Mouse (Mus musculus) CH12.LX (cell line): ENCODE results near the gene Sacs. TPM values are rescaled to one million over a fixed set of nuclear protein-coding genes. Genes with fewer than 3 reads are reported as not detected.

Experiments
- DNase-seq: peaks from one replicate; pipeline ENCODE4 v3.0.0-alpha.2; 2013; ENCODE audit errors: extremely low read depth
- H3K27ac ChIP-seq: 2 replicates; pipeline ENCODE4 v1.5.1; 2012; ENCODE audit warnings: low read depth, mild to moderate bottlenecking, control low read depth, moderate library complexity; ENCODE audit not compliant: insufficient read depth
- H3K27me3 ChIP-seq: replicated peaks from 2 replicates; pipeline ENCODE3; 2012; ENCODE audit warnings: inconsistent platforms
- H3K36me3 ChIP-seq, 2 experiments: replicated peaks in 1 of 2; 2 replicates each; pipeline versions ENCODE3 to v1.6.1; 2012; ENCODE audit warnings: inconsistent platforms in 1 of 2, low read length in 1 of 2, mild to moderate bottlenecking in 1 of 2, mixed read lengths in 1 of 2, moderate library complexity in 1 of 2; ENCODE audit not compliant: control insufficient read depth in 1 of 2, insufficient read depth in 1 of 2
- H3K4me1 ChIP-seq, 2 experiments: 2 replicates each; pipeline ENCODE4 v1.6.1; 2012; ENCODE audit warnings: inconsistent platforms in 1 of 2, moderate library complexity in 1 of 2; ENCODE audit not compliant: insufficient read depth in 2 of 2, control insufficient read depth in 1 of 2
- H3K4me2 ChIP-seq: 2 replicates; pipeline ENCODE4 v1.6.1; 2012; ENCODE audit warnings: low read depth, mild to moderate bottlenecking, control low read depth; ENCODE audit not compliant: poor library complexity, insufficient read depth, severe bottlenecking
- H3K4me3 ChIP-seq, 3 experiments: fragments of 150-350 bp in 1 of 3; sonication (generic) in 1 of 3; replicated peaks in 1 of 3; 2 replicates each; pipeline versions ENCODE3 to v1.5.1; 2011 to 2012; ENCODE audit warnings: low read depth in 2 of 3, low read length in 2 of 3, mild to moderate bottlenecking in 2 of 3, moderate library complexity in 2 of 3, control low read depth in 1 of 3, improper control_type of control experiment in 1 of 3, inconsistent platforms in 1 of 3, mixed read lengths in 1 of 3; ENCODE audit not compliant: poor library complexity in 1 of 3
- H3K79me2 ChIP-seq: replicated peaks from 2 replicates; pipeline ENCODE4 v1.6.1; 2012; ENCODE audit warnings: mild to moderate bottlenecking, moderate library complexity; ENCODE audit not compliant: control insufficient read depth, poor library complexity, insufficient read depth, severe bottlenecking; ENCODE audit errors: extremely low read depth
- H3K9ac ChIP-seq: 2 replicates; pipeline ENCODE4 v1.6.1; 2012; ENCODE audit warnings: low read depth, mild to moderate bottlenecking, control low read depth, moderate library complexity; ENCODE audit not compliant: insufficient read depth
- H3K9me3 ChIP-seq: replicated peaks from 2 replicates; pipeline ENCODE3; 2012; ENCODE audit warnings: low read length, inconsistent platforms, mixed read lengths
- BHLHE40 ChIP-seq: IDR thresholded peaks from 2 replicates; pipeline ENCODE4 v1.6.1; 2011; ENCODE audit warnings: mild to moderate bottlenecking, low read depth, low read length, improper control_type of control experiment
- CHD1 ChIP-seq: IDR thresholded peaks from 2 replicates; pipeline ENCODE4 v1.6.1; 2012; ENCODE audit warnings: low read depth, low read length, improper control_type of control experiment, inconsistent platforms
- CHD2 ChIP-seq: IDR thresholded peaks from 2 replicates; pipeline ENCODE4 v1.6.1; 2011; ENCODE audit warnings: low read length, improper control_type of control experiment
- CTCF ChIP-seq, 2 experiments: IDR thresholded peaks in 1 of 2; conservative IDR thresholded peaks in 1 of 2; 2 replicates each; pipeline ENCODE4 v1.5.1; 2011 to 2012; ENCODE audit warnings: low read depth in 2 of 2, low read length in 2 of 2, improper control_type of control experiment in 1 of 2, inconsistent platforms in 1 of 2, mild to moderate bottlenecking in 1 of 2, moderate library complexity in 1 of 2
- E2F4 ChIP-seq: IDR thresholded peaks from 2 replicates; pipeline ENCODE4 v1.6.1; 2011; ENCODE audit warnings: low read depth, low read length, improper control_type of control experiment; ENCODE audit not compliant: insufficient replicate concordance
- ELF1 ChIP-seq: IDR thresholded peaks from 2 replicates; pipeline ENCODE4 v1.6.1; 2014; ENCODE audit warnings: low read depth, mild to moderate bottlenecking, inconsistent platforms, low read length, improper control_type of control experiment
- EP300 ChIP-seq: IDR thresholded peaks from 2 replicates; pipeline ENCODE4 v1.6.1; 2011; ENCODE audit warnings: low read length, improper control_type of control experiment
- ETS1 ChIP-seq: conservative IDR thresholded peaks from 2 replicates; pipeline ENCODE4 v1.6.1; 2012; ENCODE audit warnings: low read depth, mild to moderate bottlenecking, inconsistent platforms, low read length, improper control_type of control experiment, moderate library complexity
- JUN ChIP-seq: IDR thresholded peaks from 2 replicates; pipeline ENCODE4 v1.6.1; 2011; ENCODE audit warnings: low read depth, mild to moderate bottlenecking, low read length, improper control_type of control experiment, moderate library complexity; ENCODE audit not compliant: insufficient read depth
- MAFK ChIP-seq: IDR thresholded peaks from 2 replicates; pipeline ENCODE4 v1.6.1; 2011; ENCODE audit warnings: low read length, improper control_type of control experiment; ENCODE audit not compliant: insufficient replicate concordance
- MYC ChIP-seq: IDR thresholded peaks from 2 replicates; pipeline ENCODE4 v1.6.1; 2011; ENCODE audit warnings: low read depth, mild to moderate bottlenecking, improper control_type of control experiment, low read length
- PAX5 ChIP-seq: IDR thresholded peaks from 2 replicates; pipeline ENCODE4 v1.6.1; 2012; ENCODE audit warnings: low read length, inconsistent platforms, mixed read lengths
- TCF12 ChIP-seq: IDR thresholded peaks from 2 replicates; pipeline ENCODE4 v1.6.1; 2014; ENCODE audit warnings: low read depth, mild to moderate bottlenecking, inconsistent platforms, low read length, improper control_type of control experiment
- UBTF ChIP-seq: IDR thresholded peaks from 2 replicates; pipeline ENCODE4 v1.6.1; 2012; ENCODE audit warnings: low read depth, mild to moderate bottlenecking, inconsistent platforms, low read length, improper control_type of control experiment, moderate library complexity
- ZNF384 ChIP-seq: IDR thresholded peaks from 2 replicates; pipeline ENCODE4 v1.6.1; 2012; ENCODE audit warnings: low read depth, low read length, improper control_type of control experiment, inconsistent platforms
- dilution Hi-C: fragments of 300-500 bp; cut with MboI; formaldehyde crosslinking; loops from 2 replicates; pipeline ENCODE4 v1.14.3; 2020; ENCODE audit warnings: low sequenced_read_pairs; ENCODE audit not compliant: extremely low pct_unique_long_range_greater_than_20kb, extremely low pct_ligation_motif_present
- in situ Hi-C: fragments of 300-500 bp; cut with MboI; formaldehyde crosslinking; loops from 3 replicates; pipeline ENCODE4 v1.14.3; 2019; ENCODE audit warnings: low sequenced_read_pairs, low pct_ligation_motif_present, low pct_unique_long_range_greater_than_20kb, mixed read lengths
- polyA plus RNA-seq: library from polyadenylated mRNA; unstranded; fragments of >175 nt; gene quantifications from 2 replicates; pipeline ENCODE4 v1.2.1, GENCODE M21; 2012; ENCODE audit warnings: low read depth; ENCODE audit not compliant: insufficient read length
- total RNA-seq, 2 experiments: library from RNA; depleted of rRNA; stranded (reverse); fragments of 300-350 nt in 1 of 2; fragments of >200 nt in 1 of 2; gene quantifications; 2 replicates each; pipeline ENCODE4 v1.2.3; 2012 to 2014

Gene Sacs
- total and polyA plus RNA-seq, 3 experiments = 5.3 to 6.7 (median 6.6) TPM

DNA sequence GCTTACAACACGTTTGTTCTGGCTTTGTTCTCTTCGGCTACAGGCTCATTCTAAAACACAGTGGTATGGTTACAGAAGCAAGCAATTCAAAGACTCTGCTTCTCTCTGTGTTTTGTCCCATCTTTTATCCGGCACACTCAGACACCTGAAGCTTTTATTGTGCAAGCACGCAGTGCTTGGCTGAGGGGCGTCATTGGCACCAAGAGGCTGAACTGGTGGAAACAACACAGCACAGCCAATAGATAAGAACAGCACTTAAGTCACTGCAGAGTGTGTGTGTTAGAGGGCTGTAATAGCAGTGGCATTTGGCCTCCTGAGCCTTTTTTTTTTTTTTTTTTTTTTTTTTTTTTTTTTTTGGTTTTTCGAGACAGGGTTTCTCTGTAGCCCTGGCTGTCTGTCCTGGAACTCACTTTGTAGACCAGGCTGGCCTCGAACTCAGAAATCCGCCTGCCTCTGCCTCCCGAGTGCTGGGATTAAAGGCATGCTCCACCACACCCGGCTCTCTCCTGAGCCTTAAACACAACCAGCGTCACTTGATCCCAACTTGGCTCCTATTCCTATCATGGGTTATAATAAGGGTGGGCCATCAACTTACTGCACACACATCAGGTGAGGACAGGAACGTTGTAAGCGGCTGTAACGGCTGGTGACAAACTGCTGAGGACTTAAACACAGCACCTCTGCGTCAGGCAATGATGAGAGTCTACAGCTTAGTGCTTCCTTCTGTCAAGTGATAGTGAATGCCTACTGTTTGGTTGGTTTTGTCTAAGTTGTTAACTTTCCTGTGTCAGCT lies 114.5 kb downstream of the Sacs start:
- H3K9ac ChIP-seq = no peak overlapping the region
- dilution Hi-C loops = no loop called here

GRCm38 (mm10) chr14:61258352-61258751 lies 120.1 kb downstream of the Sacs start, which contains the start of gene Sgcg:
TSS of gene Sgcg (minus strand) at chr14:61258490.
- Histone ChIP-seq H3K4me1 (no peaks in the 10 kb centered on the region), H3K4me3 (no peak within 1 kb of the TSS), H3K79me2 (no peaks in the 10 kb centered on the region), H3K27ac (no peak within 1 kb of the TSS), H3K9me3 (no peaks in the 10 kb centered on the region), H3K9ac (no peak within 1 kb of the TSS), H3K36me3 (no peaks in the 10 kb centered on the region), H3K4me2 (no peak within 1 kb of the TSS), H3K27me3 (no peaks in the 10 kb centered on the region)
- TF ChIP-seq MYC (no peak), UBTF (no peak), ZNF384 (no peak), ETS1 (no peak), JUN (no peak), EP300 (no peak), ELF1 (no peak), CTCF (conservative IDR thresholded peaks at IDR 0.05 in 1 of 2, IDR thresholded peaks at IDR 0.05 in 1 of 2; ENCODE audit: low read depth in 2 of 2, low read length in 2 of 2) (no peak)
- in situ Hi-C loops (no loop called here), dilution Hi-C loops (no loop called here)
- no peak for DNase-seq

More for the DNA sequence above, 114.5 kb downstream of the Sacs start:
- in situ Hi-C loops = no loop called here
- H3K4me1 ChIP-seq = no peaks in the 10 kb centered on the region
- no peak overlapping the region for H3K27ac ChIP-seq
- no peak overlapping the region for H3K4me3 ChIP-seq
- TF ChIP-seq CHD1 = no peak
- TF ChIP-seq BHLHE40 = no peak
- TF ChIP-seq MAFK = no peak
- no peak for TF ChIP-seq CHD2
- no peak for TF ChIP-seq ZNF384
- TF ChIP-seq PAX5 = no peak
- TF ChIP-seq CTCF (conservative IDR thresholded peaks at IDR 0.05 in 1 of 2, IDR thresholded peaks at IDR 0.05 in 1 of 2; ENCODE audit: low read depth in 2 of 2, low read length in 2 of 2) = no peak
- no peak for TF ChIP-seq E2F4
- no peak for TF ChIP-seq MYC
- no peak for TF ChIP-seq TCF12
- H3K79me2 ChIP-seq = no peaks in the 10 kb centered on the region
- H3K4me2 ChIP-seq = no peak overlapping the region
- DNase-seq = no peak
- H3K36me3 ChIP-seq = no peaks in the 10 kb centered on the region
- H3K9me3 ChIP-seq = peaks cover 7% of the 10 kb centered on the region
- no peaks in the 10 kb centered on the region for H3K27me3 ChIP-seq
